Mouse (Mus musculus) right cerebral cortex, postnatal 10 days (tissue): ENCODE results near the gene Pcnx4.
"Not testable (repeated sequence)": the region's sequence is repeated elsewhere in the genome, so short reads cannot be mapped to it uniquely, and the experiment has no call there.

Experiments used
- DNase-seq, 2 experiments: peaks; one replicate each; pipeline ENCODE4 v3.0.0; 2021; ENCODE audit warnings: low spot score in 2 of 2

The Pcnx4 gene

GRCm38 (mm10) chr12:72598731-72599130 is 62.5 kb downstream of the Pcnx4 start:
- not testable (repeated sequence) for DNase-seq

GRCm38 (mm10) chr12:72612053-72612452 is 75.9 kb downstream of the Pcnx4 start:
- no peak for DNase-seq

GRCm38 (mm10) chr12:72620856-72621255 is 84.7 kb downstream of the Pcnx4 start:
- no peak for DNase-seq

- no peak for DNase-seq
Measured at GRCm38 (mm10) chr12:72621441-72621840, 85.3 kb downstream of the Pcnx4 start.

- no peak for DNase-seq
Measured at GRCm38 (mm10) chr12:72622853-72623496, 86.8 kb downstream of the Pcnx4 start.

- no peak for DNase-seq
Measured at GRCm38 (mm10) chr12:72628751-72629150, 92.6 kb downstream of the Pcnx4 start.
